Mouse (Mus musculus) embryonic facial prominence, embryonic 15.5 days (tissue): ENCODE measurements around the gene Nup188. TPM values are rescaled to one million over a fixed set of nuclear protein-coding genes. Genes with fewer than 3 reads are reported as not detected.

Experiments
- ATAC-seq: fragments of 200-750 bp; cut with Nextera tagmentation; 2 replicates; pipeline ENCODE4 v1.8.0; 2017; ENCODE audit warnings: low read depth, moderate TSS enrichment; ENCODE audit not compliant: insufficient number of reproducible peaks, low FRiP score, low TSS enrichment
- H3K27ac ChIP-seq: fragments of 300-500 bp; sonication (generic); replicated peaks from 2 replicates; pipeline ENCODE4 v1.5.1; 2015; ENCODE audit warnings: mild to moderate bottlenecking, inconsistent platforms
- H3K27me3 ChIP-seq: fragments of 300-500 bp; sonication (generic); 2 replicates; pipeline ENCODE4 v1.6.1; 2015; ENCODE audit warnings: inconsistent platforms
- H3K36me3 ChIP-seq: fragments of 300-500 bp; sonication (generic); 2 replicates; pipeline ENCODE4 v1.6.1; 2015; ENCODE audit warnings: mild to moderate bottlenecking, inconsistent platforms
- H3K4me1 ChIP-seq: fragments of 300-500 bp; sonication (generic); 2 replicates; pipeline ENCODE4 v1.6.1; 2015; ENCODE audit warnings: inconsistent platforms
- H3K4me2 ChIP-seq: fragments of 300-500 bp; sonication (generic); replicated peaks from 2 replicates; pipeline ENCODE4 v1.6.1; 2015; ENCODE audit warnings: mild to moderate bottlenecking, inconsistent platforms
- H3K4me3 ChIP-seq: fragments of 300-500 bp; sonication (generic); replicated peaks from 2 replicates; pipeline ENCODE4 v1.5.1; 2015; ENCODE audit warnings: mild to moderate bottlenecking, inconsistent platforms
- H3K9ac ChIP-seq: fragments of 300-500 bp; sonication (generic); 2 replicates; pipeline ENCODE4 v1.6.1; 2015; ENCODE audit warnings: inconsistent platforms
- H3K9me3 ChIP-seq: fragments of 300-500 bp; sonication (generic); replicated peaks from 2 replicates; pipeline ENCODE4 v1.6.1; 2016; ENCODE audit warnings: inconsistent platforms
- WGBS: fragments of 180-500 bp; shearing (Covaris S2); methylation state at CpG from one replicate; pipeline ENCODE4 v1.1.7; 2015; 5-methylcytosine and 5-hydroxymethylcytosine counted together
- polyA plus RNA-seq: library from polyadenylated mRNA; unstranded; fragments of >200 nt; fragmentation: Nextera tagmentation; extraction: Ambion mirVana; gene quantifications from 2 replicates; pipeline ENCODE4 v1.2.1, GENCODE M21; 2015

Nup188 gene
- polyA plus RNA-seq, 1 experiment from 2014 or later, result 34.3 TPM

GRCm38 (mm10) chr2:30357552-30358510 lies 71.6 kb downstream of the Nup188 start:
- no peak for ATAC-seq
- no peaks in the 10 kb centered on the region for H3K27me3 ChIP-seq
- WGBS, result 35% methylated on average over 8 of the region's 8 CpGs
- peak overlapping the region; percentile 78 for H3K9ac ChIP-seq
- peak overlapping the region; percentile 81 for H3K4me3 ChIP-seq
- peaks cover 34% of the 10 kb centered on the region for H3K4me1 ChIP-seq
- H3K27ac ChIP-seq, result 0 out of 2 replicates have a peak overlapping the region, but pooled peaks have one; percentile 65
- H3K4me2 ChIP-seq, result peak overlapping the region; percentile 93
- H3K36me3 ChIP-seq, result peaks cover 23% of the 10 kb centered on the region
- no peaks in the 10 kb centered on the region for H3K9me3 ChIP-seq

GRCm38 (mm10) chr2:30358533-30359531 lies 72.6 kb downstream of the Nup188 start, which contains the start of gene Sh3glb2:
Sh3glb2 (minus strand) TSS chr2:30359337.
- H3K9ac ChIP-seq, result peak within 1 kb of the TSS; percentile 78
- H3K4me1 ChIP-seq, result peaks cover 34% of the 10 kb centered on the region
- H3K27me3 ChIP-seq, result no peaks in the 10 kb centered on the region
- peak within 1 kb of the TSS; percentile 65 for H3K27ac ChIP-seq
- peak; percentile 82 for ATAC-seq
- 1% methylated on average over 70 of the region's 73 CpGs for WGBS
- H3K9me3 ChIP-seq, result no peaks in the 10 kb centered on the region
- peak within 1 kb of the TSS; percentile 93 for H3K4me2 ChIP-seq
- H3K4me3 ChIP-seq, result peak within 1 kb of the TSS; percentile 81
- H3K36me3 ChIP-seq, result peaks cover 13% of the 10 kb centered on the region

DNA sequence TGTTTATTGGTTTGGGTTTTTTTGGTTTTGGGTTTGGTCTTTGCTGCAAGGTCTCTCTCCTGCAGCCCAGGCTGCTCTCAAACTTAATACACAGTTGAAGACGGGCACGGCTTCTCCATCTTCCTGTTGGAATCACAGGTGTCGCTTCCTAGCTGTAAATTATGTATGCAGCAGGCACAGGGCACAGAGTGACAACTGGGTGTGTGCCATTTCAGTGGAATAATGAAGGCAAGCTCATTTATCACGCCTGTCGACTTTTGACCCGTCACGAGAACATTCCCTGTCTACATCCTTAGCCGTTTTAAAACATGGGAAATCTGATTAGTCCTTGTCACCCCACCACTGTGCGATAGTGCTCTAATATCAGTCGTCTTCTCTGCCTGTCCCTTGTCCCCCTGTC lies 74.4 kb downstream of the Nup188 start:
- no peaks in the 10 kb centered on the region for H3K9me3 ChIP-seq

GRCm38 (mm10) chr2:30362865-30363264 lies 76.7 kb downstream of the Nup188 start:
- no peak for ATAC-seq
- H3K4me1 ChIP-seq, result peaks cover 25% of the 10 kb centered on the region
- no peak overlapping the region for H3K4me2 ChIP-seq
- no peaks in the 10 kb centered on the region for H3K27me3 ChIP-seq
- H3K9ac ChIP-seq, result no peak overlapping the region
- H3K27ac ChIP-seq, result no peak overlapping the region
- H3K36me3 ChIP-seq, result peaks cover 16% of the 10 kb centered on the region
- no peaks in the 10 kb centered on the region for H3K9me3 ChIP-seq
- 74% methylated on average over 5 of the region's 5 CpGs for WGBS
- H3K4me3 ChIP-seq, result no peak overlapping the region

More for the DNA sequence above, 74.4 kb downstream of the Nup188 start:
- 77% methylated on average over 10 of the region's 10 CpGs for WGBS
- Histone ChIP-seq H3K36me3 (no peaks in the 10 kb centered on the region), H3K27ac (no peak overlapping the region), H3K9ac (no peak overlapping the region), H3K27me3 (no peaks in the 10 kb centered on the region), H3K4me2 (no peak overlapping the region), H3K4me3 (no peak overlapping the region), H3K4me1 (peaks cover 46% of the 10 kb centered on the region)
- no peak for ATAC-seq

GRCm38 (mm10) chr2:30363773-30364650 lies 77.8 kb downstream of the Nup188 start, which contains the start of gene Miga2:
Miga2 (plus strand) TSS chr2:30364233.
- Histone ChIP-seq H3K9ac (peak within 1 kb of the TSS; percentile 70), H3K4me1 (peaks cover 16% of the 10 kb centered on the region), H3K4me3 (peak within 1 kb of the TSS; percentile 85), H3K27ac (peak within 1 kb of the TSS; percentile 90), H3K4me2 (peak within 1 kb of the TSS; percentile 86), H3K36me3 (peaks cover 27% of the 10 kb centered on the region), H3K9me3 (no peaks in the 10 kb centered on the region), H3K27me3 (no peaks in the 10 kb centered on the region)
- WGBS, result under 1% methylated on average over 54 of the region's 54 CpGs
- peak; percentile 98 for ATAC-seq

DNA sequence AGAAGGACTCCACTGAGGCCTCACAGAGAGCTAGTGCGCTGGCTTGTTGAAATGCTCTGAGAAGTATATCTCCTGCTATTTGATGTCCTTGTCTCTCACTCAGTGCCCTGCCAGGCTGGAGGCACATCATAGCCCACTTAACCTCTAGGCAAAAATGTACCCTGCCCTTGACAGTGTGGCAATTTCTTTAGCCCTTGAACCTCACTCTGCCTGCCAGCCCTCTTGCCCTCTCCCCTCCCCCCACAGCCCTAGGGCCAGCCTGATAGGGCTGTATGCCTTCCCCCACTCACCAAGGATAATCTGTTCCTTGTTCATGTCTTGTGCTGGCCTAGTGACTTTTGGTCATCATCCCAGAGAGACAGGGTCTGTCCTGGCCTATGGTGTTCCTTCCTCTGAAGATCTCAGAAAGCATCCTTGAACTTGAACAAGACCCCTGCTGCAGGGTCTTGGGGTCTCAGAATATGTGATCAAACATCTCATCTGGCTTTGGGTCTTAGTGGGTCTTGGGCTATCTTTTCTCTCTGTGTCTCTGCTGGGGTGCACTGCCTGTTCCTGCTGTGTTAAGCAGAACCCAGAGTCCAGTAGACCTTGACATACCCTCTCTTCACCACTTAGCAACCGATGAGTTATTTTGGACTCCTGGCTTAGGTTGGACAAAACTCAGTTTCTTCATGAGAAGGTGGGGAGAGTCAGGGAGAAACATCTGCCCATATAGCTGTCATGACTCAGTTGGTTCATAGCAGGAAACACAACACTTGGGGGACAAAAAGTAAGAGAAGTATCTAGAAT lies 79.3 kb downstream of the Nup188 start:
- H3K36me3 ChIP-seq, result peaks cover 42% of the 10 kb centered on the region
- H3K9me3 ChIP-seq, result no peaks in the 10 kb centered on the region
- no peak overlapping the region for H3K27ac ChIP-seq
- peak overlapping the region; percentile 86 for H3K4me2 ChIP-seq
- WGBS, result 83% methylated on average over 2 of the region's 2 CpGs
- ATAC-seq, result no peak
- H3K4me1 ChIP-seq, result peaks cover 12% of the 10 kb centered on the region
- no peaks in the 10 kb centered on the region for H3K27me3 ChIP-seq
- peak overlapping the region; percentile 85 for H3K4me3 ChIP-seq
- H3K9ac ChIP-seq, result peak overlapping the region; percentile 70

DNA sequence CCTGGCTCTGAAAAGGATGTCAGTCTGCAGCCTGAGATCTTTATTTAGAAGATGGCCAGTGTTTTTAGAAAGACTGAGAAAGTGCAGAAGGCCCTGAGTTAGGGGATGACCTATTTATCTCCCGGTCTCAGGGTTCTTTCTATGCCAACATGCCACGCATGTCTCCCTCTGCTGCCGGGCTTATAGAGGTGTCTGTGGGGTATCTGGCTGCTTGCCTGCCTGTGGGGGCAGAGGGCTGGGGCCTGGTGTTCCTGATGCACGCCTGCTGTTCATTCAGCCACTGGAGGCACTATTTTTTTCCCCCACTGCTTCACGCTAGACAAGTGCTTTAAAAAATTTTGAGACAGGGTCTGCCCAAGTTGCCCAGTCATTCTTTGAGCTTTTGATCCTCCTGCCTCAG lies 80.0 kb downstream of the Nup188 start:
- ATAC-seq, result no peak
- Histone ChIP-seq H3K4me3 (no peak overlapping the region), H3K4me1 (peaks cover 12% of the 10 kb centered on the region), H3K36me3 (peaks cover 49% of the 10 kb centered on the region), H3K9ac (no peak overlapping the region), H3K27ac (no peak overlapping the region), H3K27me3 (no peaks in the 10 kb centered on the region), H3K4me2 (no peak overlapping the region), H3K9me3 (no peaks in the 10 kb centered on the region)
- 60% methylated on average over 5 of the region's 5 CpGs for WGBS

GRCm38 (mm10) chr2:30371544-30371943 lies 85.3 kb downstream of the Nup188 start:
- H3K36me3 ChIP-seq, result peaks cover 91% of the 10 kb centered on the region
- H3K9ac ChIP-seq, result no peak overlapping the region
- no peak overlapping the region for H3K27ac ChIP-seq
- H3K27me3 ChIP-seq, result no peaks in the 10 kb centered on the region
- WGBS, result 94% methylated on average over 8 of the region's 8 CpGs
- ATAC-seq, result no peak
- H3K4me2 ChIP-seq, result no peak overlapping the region
- H3K4me1 ChIP-seq, result no peaks in the 10 kb centered on the region; the same call in 1 of the 2 replicates
- H3K4me3 ChIP-seq, result no peak overlapping the region
- H3K9me3 ChIP-seq, result no peaks in the 10 kb centered on the region

- no peaks in the 10 kb centered on the region for H3K9me3 ChIP-seq
- no peak overlapping the region for H3K4me2 ChIP-seq
- H3K4me1 ChIP-seq, result no peaks in the 10 kb centered on the region; the same call in 1 of the 2 replicates
- peaks cover 90% of the 10 kb centered on the region for H3K36me3 ChIP-seq
- no peak overlapping the region for H3K4me3 ChIP-seq
- WGBS, result 93% methylated on average over 5 of the region's 5 CpGs
- no peak for ATAC-seq
- H3K27me3 ChIP-seq, result no peaks in the 10 kb centered on the region
- no peak overlapping the region for H3K27ac ChIP-seq
- H3K9ac ChIP-seq, result no peak overlapping the region
Observed at GRCm38 (mm10) chr2:30372726-30373125, 86.5 kb downstream of the Nup188 start.
